Mouse (Mus musculus) heart, postnatal 10 days (tissue): Measurements from ENCODE around the gene Mapkapk3. TPM values are rescaled to one million over a fixed set of nuclear protein-coding genes. Genes with fewer than 3 reads are reported as not detected.

Experiments
- DNase-seq, 2 experiments: peaks; one replicate each; pipeline ENCODE4 v3.0.0; 2021
- intact Hi-C: fragments of 180-260 bp; cut with DNase I; formaldehyde crosslinking; loops from one replicate; pipeline ENCODE4 v1.15.1; 2025
- total RNA-seq, 2 experiments: library from RNA; stranded (reverse); gene quantifications; 2 replicates each; pipeline ENCODE4 v1.2.3; 2021

Mapkapk3 gene
- total RNA-seq, 2 experiments from 2014 or later = 22.1 to 23.3 TPM

DNA sequence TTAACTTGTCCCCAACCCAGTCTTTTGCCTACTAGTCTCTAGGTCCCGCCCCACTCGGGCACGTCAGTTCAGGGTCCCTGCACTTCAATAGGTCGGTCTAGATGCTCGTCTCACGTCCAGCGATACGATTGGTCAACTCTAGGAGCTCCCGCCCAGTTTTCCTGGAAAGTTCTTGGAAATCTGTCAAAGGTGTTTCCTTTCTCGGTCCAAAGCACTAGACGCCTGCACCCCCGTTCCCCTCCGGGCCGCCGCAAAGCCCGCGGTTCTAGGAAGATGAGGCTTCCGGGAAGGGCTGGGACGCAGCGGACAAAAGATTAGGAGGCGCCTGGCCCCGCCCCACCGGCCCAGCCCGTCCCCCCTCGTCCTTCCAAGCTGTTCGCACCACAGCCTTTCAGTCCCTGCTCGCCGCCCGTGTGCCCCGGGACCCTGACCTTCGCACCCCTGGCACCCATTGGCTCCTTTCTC, 6.9 kb upstream of the Mapkapk3 start:
- intact Hi-C loops = loop anchor here (10.0 kb wide), 1 partner anchor 472 kb away; the partner anchor contains the start of gene Dcaf1
- DNase-seq = peak; percentile 98

DNA sequence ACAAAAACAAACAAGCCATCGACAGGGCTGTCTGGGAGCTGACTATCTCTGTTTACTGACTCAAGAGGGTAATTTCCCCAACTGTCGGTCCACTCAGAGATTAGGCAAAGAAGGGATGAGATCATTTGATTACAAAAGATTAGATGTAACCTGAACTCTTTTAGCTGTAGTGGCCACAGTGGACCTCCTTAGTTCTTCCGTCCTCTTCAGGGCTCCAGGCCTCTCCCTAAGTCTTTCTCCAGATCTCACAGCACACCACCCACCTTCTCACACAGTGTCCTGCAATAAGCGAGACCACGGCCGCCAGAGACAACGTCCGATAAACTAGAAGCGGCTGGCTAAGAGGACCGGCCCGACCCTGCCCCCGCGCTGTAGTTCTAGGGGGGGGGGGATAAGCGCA, 6.4 kb upstream of the Mapkapk3 start:
- intact Hi-C loops = loop anchor here (10.0 kb wide), 1 partner anchor 471 kb away; the partner anchor contains the start of gene Dcaf1
- DNase-seq = no peak

DNA sequence AAGGTAGTCTGAATTCAATTTTAAA, 6.2 kb upstream of the Mapkapk3 start, which contains the start of gene Cish:
TSS of gene Cish (plus strand) at position 11 of the 25 bp plus-strand sequence.
- intact Hi-C loops = loop anchor here (10.0 kb wide), 1 partner anchor 471 kb away; the partner anchor contains the start of gene Dcaf1
- DNase-seq = no peak

DNA sequence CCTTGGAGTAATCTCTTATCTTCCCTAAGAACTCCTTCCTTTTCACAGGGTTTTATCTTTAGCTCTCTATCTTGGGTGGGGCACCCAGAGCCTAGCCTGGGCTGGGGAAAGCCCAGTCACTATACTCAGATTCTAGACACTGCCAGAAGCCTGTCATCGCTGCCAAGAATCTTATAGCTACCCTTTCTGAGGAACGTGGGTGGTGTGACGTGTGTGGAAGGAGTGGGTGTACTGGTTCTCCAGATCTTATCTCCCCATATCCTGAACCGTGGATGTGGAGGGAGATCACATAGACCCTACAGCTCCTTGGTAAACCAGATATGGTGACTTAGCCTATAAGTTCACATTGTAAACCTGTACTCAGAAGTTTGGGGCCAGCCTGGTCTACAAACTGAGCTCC, 5.9 kb upstream of the Mapkapk3 start:
- DNase-seq = no peak
- intact Hi-C loops = loop anchor here (10.0 kb wide), 1 partner anchor 471 kb away; the partner anchor contains the start of gene Dcaf1

DNA sequence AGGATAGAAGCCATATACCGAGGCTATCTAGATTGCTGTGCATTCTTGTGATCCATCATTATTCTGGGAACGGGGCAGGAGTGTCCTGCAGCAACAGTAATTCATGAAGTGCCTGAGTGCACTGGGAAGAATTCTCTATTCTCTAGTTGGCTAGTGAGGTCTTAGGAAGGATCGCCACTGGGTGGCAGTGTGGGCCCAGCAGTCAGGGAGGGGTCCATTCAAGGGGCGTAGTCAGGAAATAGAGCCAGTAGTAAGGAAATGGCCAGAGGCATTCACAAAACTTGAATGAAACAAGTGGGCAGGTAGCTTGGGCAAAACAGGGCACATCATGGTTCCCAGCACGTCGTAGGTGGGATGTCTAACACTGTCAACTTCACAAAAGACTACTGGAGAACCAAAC, 4.6 kb upstream of the Mapkapk3 start:
- DNase-seq = peak; percentile 89 to 94
- intact Hi-C loops = loop anchor here (1.0 to 10.0 kb wide), 4 partner anchors 42 to 607 kb away; partner anchors contain the start of genes Dcaf1 and Tex264

DNA sequence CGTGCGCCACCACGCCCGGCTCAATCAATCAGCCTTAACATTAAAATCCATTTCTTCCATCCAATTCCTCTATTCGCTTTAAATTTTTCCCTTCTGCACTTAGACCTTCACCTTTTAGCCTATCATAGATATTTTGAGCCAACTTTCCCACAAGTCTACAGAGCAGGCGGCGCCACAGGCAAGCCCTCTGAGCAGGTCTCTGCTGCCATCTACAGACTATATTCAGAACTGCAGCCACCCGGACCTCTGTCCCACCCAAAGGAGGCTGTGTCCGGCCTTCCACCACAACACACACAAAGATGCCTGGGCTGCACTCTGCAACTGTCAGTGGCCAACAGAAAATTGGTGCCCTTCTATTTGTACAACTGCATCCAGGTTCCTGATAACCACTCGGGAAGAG, 1.2 kb upstream of the Mapkapk3 start:
- DNase-seq = peak; percentile 90 to 93
- intact Hi-C loops = loop anchor here (1.0 to 10.0 kb wide), 6 partner anchors 45 to 604 kb away; partner anchors contain the start of genes Dcaf1 and Tex264

DNA sequence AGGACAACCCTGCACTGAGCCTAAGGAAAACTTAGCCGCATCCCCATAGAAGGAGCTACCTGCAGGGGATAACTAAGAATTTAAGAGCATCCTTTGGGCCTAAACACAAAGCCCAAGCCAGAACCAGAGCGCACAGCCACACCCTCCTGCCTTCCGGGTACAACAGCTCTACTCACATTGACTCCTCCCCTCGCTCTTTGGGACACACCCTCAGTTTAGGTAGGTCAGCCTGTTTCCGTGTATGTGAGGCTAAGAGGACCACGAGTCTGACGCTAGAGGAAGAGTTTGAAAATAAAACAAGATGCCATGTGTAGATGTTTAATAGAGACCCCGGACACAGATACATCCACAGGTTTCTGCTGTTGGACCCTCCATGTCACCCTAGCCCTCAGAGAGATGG, 966 bp downstream of the Mapkapk3 start:
- DNase-seq = no peak
- intact Hi-C loops = no loop called here

DNA sequence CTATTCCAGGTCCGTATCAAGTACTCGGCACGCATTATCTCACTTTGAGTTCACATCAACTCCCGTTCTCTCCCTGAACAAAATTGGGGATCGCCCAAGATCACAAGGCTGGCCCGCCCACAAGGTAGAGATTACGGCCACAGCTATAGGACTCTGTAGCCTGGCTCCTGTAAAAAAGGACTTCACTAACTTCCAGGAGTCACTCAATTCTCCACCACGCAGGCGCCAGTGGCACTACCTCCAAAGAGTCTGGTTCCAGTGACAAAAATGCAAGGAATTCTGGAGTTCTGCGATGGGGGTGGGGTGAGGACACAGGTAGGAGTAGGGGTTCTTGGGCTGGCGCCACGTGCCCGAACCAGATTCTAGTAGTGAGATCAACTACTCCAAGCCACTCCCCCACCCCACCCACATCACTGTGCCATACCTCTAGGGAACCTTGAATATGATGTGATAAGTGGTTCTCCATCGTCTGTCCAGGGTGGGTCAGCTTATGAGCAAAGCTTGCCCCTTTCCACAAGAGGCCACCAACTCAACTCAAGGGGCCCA, 1.5 kb downstream of the Mapkapk3 start:
- no peak for DNase-seq
- intact Hi-C loops = no loop called here

DNA sequence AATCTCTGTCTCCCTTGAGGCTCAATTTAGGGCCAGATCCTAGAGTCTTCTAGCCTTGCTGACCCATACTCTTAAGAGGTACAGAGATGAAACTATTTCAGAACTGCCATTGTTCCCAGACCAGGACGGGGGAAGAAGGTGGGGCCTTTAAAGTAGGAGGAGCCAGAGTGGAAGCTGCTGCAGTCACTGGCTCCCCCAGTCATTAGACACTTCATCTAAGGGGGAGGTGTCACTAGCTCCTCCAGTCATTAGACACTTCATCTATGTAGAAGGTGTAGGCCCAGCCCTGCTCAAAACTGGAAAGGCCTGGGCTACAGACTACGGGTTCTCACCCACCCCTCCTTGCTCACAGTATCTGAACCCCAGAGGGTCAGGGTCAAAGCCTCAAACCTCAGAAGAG, 2.4 kb downstream of the Mapkapk3 start:
- DNase-seq = no peak
- intact Hi-C loops = no loop called here

DNA sequence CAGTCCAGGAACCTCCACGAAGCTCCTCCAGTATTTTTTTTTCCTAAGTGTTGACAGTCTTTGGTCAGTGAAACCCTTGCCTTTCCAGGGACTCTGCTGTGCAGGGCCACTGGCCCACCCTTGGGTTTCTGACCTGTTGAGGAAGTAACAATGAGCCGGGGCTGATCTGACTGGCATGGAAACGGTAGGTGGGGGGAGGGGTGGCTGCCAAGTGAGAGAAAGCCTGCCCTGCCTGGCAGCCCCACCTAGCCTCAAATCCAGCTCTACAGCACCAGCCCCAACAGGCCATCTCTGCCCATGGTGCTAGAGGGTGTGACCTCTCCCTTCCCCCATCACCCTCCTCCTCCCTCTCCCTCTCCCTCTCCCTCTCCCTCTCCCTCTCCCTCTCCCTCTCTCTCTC, 4.7 kb downstream of the Mapkapk3 start:
- peak in 1 of 2 experiments; percentile 49 for DNase-seq
- intact Hi-C loops = no loop called here

DNA sequence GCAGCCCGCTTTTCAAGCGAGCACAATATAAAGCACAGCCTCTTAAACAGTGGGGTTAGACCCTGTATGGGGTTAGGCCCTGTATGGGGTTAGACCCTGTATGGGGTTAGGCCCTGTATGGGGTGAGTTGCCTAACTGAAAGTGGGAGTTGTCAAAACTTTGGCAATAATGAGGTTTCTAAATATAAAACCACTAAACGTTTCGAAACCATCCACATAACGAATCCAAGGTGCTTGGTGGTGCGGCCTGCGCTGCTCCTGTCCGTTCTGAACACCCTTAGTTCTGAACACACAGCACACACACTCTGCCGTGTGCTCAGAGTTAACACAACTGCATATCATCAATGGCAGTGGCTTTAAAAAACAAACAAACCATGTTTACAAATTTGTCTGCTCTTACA, 6.7 kb downstream of the Mapkapk3 start:
- intact Hi-C loops = no loop called here
- no peak for DNase-seq

DNA sequence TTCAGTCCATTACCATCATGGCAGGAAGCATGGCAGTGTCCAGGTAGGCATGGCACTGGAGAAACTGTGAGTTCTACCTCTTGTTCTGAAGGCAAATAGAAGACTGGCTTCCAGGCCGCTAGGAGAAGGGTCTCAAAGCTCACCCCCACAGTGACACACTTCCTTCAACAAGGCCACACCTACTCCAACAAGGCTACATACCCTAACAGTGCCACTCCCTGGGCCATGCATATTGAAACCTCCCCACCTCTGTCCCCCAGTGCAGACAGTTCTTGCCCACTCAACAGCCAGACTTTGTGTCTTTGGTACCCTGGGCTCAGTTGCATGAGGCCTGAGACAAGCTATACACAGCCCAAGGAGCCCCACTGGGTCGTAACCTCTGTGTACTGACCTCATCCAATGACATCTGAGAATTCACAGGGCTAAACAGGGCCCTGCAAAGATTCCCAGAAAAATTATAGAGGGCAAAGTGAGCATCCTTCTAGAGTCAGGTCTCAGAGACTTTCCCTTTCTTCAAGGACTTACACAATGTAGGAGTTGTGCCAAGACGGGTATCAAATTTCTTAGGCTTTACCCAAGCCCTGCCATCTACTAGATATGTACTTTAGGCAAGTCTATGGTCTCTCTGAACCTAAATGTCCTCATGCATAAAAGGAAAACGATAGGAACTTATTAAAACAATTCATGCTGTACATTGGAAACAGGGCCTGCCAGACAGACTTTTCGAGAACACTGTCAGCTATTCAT, 8.3 kb downstream of the Mapkapk3 start:
- no peak for DNase-seq

DNA sequence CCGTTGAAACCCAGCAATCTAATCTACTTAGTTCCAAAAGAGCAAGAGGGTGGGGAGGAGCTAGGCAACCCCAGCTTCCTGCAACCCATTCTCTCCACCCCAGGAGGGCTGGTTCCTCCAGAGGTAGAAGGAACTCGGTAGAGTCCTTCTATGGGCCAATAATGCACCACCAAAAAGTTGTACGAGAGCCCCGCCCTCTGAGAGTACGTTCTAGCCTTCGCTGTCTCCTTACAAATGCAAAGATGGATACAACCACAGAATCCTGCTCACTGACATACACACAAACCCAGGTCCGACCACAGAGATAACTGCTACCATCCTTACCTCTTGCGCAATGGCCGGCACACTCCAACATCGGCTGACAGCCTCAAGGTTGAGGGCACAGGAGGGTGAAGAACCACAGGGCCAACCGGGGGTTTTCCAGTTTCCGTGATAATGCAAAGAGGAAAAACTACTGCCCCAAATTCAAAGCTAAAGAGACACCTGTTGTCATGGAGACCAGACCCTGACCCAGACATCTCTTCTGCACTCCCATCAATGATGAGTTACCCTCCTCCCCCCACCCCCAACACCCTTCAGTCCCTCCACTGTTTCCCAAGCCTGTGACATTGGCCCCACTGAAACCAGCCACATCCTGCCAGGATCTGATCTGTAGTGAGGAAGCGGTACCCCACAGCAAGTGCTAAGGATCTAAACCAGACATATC, 9.2 kb downstream of the Mapkapk3 start:
- intact Hi-C loops = no loop called here
- DNase-seq = no peak

More for the DNA sequence above, 8.3 kb downstream of the Mapkapk3 start:
- intact Hi-C loops = no loop called here

DNA sequence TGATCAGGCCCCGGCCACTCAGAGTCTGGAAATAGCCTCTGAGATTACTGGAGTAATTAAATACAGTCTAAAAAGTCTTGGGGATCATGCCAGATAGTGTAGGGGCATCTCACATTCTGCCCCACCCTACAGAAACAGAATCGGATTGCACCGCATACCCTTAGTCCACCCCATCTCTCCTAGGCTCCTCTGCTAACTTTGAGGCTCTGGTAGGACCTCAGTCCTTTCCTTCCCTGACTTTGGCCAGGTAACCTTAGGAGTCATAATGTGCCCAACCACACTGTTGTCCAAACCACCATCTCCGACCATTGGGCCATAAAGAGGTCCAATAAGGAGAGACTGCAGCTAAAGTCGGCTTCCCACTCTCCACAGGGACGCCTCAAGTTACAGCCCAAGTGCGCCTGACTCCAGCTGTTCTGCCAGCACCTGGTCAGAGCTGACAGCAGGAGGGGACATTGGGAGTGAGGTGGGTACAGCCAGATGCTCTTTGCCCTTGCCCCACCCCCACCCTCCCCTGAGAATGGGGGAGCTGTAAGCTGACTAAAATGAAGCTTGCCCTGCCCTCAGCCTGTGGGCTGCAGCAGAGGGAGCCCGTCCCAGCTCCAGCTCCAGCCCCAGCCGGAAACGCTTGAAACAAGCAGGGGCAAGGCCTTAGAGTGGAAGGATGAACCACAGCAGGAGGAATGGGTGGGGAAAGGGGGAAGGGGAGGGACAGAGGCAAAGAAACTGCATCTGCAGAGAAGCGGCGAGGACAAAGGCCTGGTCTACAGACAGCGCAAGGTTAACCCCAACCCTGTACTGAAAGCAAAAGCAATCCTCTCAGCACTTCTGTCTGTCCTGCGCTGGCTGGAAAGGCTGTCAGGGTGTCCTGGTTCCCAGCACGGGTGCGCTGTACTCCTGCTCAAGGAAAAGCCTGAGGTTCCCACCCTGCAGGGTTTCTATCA, 10.0 kb downstream of the Mapkapk3 start:
- DNase-seq = peak; percentile 48 to 53
- intact Hi-C loops = no loop called here

DNA sequence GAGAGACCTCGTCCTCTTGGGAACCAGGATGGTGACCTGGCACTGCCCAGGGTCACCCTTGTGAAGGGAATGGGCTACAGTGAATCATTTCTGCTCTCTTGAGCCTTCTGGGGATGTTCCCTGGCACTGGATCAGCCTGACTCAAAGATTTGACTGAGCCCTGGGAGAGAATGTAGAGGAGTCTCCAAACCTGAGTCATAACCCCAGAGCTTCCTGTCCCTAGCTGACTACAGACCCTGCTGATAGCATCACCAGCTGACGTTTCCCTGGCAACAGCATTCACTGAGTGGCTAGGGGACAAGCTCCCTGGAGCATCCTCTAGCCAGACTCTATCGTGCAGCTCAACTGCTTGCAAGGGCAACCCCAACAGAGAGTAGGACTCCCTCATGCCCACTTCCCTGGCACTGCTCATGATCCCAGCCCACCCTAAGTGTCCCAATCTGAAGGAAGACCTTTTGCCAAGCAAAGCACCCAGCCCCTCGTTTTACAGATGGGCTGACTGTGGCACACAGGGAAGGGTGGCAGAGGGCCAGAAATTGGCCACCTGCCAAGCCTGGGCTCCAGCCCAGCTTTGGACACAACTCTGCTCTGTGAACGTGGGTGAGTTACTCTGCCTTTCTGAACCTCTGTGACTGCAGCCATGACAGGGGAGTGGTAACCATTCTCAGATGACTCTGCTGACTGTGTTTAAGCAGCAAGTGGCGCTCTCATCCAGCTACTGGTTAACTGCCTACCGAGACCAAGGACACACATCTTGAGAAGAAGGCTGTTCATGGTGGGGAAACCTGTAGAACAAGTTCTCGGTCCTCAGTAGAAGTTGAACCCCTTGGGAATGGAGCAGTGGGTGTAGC, 10.9 kb downstream of the Mapkapk3 start:
- intact Hi-C loops = no loop called here
- peak; percentile 61 to 62 for DNase-seq

DNA sequence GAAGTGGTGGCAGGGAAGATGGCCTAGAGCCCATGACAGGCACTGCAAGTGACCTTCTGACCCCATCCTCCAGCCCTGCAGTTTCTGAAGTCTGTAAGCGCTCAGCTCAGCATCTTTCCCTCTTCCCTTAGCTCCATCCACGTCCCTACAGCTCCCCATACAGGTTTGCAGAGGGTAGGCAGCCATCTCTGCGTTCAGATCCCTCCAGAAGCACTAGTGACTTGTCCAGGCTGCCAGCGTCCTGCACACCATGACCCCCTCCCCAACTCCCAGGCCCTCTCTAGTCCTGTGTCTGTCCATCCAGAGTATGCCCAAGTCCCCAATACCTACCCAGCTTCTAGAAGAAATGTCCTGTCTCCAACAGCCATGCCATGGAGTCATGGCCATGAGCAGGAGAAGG, 11.6 kb downstream of the Mapkapk3 start:
- no peak for DNase-seq
- intact Hi-C loops = no loop called here

DNA sequence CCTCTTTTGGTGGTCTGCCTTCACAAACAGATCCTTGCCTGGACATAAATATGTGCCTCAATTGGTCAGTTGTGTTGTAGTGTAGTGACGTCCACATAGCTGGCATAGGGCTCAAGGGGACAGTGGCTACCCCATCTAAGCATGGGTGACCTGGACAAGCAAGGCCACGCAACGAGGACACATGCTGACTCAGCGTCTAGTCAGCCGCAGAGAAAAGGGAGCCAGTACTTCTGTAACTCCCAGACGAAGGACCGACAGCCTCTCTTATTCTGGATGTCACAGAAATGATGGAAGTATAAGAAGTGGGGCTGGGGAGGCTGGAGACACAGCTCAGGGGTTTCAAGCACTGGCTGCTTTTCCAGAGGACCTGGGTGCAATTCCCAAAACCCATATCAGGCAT, 12.1 kb downstream of the Mapkapk3 start:
- no peak for DNase-seq
- intact Hi-C loops = no loop called here

DNA sequence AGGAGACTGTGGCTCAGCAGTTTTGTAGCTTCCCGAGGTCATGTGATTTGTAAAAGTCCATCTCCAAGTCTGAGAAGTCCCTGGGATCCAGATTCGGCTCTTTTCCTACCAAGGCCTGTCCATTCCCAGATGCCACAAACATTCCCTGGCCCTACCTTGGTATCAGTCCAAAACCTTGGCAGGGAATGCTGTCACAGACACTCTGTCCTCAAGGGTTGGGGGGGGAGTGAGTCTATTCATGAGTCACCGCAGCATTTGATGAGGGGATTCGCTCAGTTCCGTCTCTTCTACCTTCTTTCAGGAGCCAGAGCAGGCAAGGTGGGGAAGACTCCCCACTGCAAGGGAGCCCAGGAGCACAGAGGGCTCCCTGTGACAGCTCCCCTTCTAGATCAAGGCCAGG, 14.0 kb downstream of the Mapkapk3 start:
- no peak for DNase-seq
- intact Hi-C loops = no loop called here

DNA sequence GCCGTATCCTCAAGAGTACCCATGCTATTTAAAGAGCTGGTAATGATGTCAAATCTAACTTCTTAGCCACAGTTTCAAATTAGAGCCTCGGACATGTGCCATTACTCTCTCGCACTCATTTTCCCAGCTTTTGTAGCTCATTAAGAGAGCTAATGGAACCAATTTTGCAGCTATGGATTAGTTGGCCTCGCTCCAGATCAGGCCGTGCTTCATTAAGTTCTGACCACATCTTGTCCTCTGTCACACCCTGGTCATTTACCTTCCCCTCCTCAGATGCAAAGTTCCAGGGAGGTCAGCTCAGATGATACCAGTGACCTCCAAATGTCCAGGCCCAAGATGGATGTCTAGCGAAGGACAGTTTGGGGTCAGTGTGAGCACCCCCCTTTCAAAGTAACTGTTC, 14.9 kb downstream of the Mapkapk3 start:
- intact Hi-C loops = no loop called here
- DNase-seq = no peak

DNA sequence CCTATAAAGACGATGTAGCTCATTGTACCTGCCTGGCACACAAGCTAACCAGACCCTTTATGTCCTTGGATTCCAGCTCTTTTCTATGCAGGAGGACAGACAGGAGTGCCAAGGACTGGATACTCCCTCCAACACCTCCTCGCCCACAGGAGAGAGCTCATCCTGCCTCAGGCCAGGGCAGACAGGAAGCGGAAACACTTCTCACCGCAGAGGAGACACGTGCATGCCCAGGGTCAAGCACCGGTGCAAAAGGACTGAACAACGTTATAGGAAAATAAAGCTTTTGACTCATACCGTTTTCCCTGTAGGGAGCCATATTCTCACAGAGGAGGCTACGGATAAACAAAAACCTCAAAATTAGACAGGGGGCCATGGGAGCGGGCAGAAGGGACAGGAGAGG, 16.5 kb downstream of the Mapkapk3 start:
- intact Hi-C loops = no loop called here
- DNase-seq = no peak
